Mouse (Mus musculus): ENCODE results near the gene Tnnc1. TPM values are rescaled to one million over a fixed set of nuclear protein-coding genes. Genes with fewer than 3 reads are reported as not detected.
A peak's percentile ranks its signal among the peaks of the same experiment; 100 is the strongest.

Tnnc1 gene
- polyA plus RNA-seq, 1 experiment from 2014 or later = 19.5 TPM

GRCm38 (mm10) chr14:31205244-31205561 lies 2.9 kb upstream of the Tnnc1 start:
- Histone ChIP-seq H3K4me2 (peak overlapping the region; percentile 89), H3K4me3 (replicated peaks) (peak overlapping the region; percentile 83), H3K4me1 (peaks cover 26% of the 10 kb centered on the region), H3K27ac (peak overlapping the region; percentile 92), H3K9me3 (replicated peaks) (no peaks in the 10 kb centered on the region), H3K9ac (peak overlapping the region; percentile 94), H3K27me3 (no peaks in the 10 kb centered on the region), H3K36me3 (peaks cover 43% of the 10 kb centered on the region)
- ATAC-seq (replicated peaks; ENCODE audit: low FRiP score) = no peak
- 13% methylated on average over 8 of the region's 8 CpGs for WGBS

GRCm38 (mm10) chr14:31205562-31206467 lies 2.3 kb upstream of the Tnnc1 start:
- under 1% methylated on average over 39 of the region's 39 CpGs for WGBS
- peak; percentile 67 for ATAC-seq (replicated peaks; ENCODE audit: low FRiP score)
- Histone ChIP-seq H3K4me2 (peak overlapping the region; percentile 89), H3K9me3 (replicated peaks) (no peaks in the 10 kb centered on the region), H3K27ac (peak overlapping the region; percentile 92), H3K4me1 (peaks cover 26% of the 10 kb centered on the region), H3K36me3 (peaks cover 37% of the 10 kb centered on the region), H3K27me3 (no peaks in the 10 kb centered on the region), H3K4me3 (replicated peaks) (peak overlapping the region; percentile 83), H3K9ac (peak overlapping the region; percentile 94)

GRCm38 (mm10) chr14:31206472-31206981 lies 1.6 kb upstream of the Tnnc1 start:
- no peaks in the 10 kb centered on the region for H3K27me3 ChIP-seq
- peak overlapping the region; percentile 89 for H3K4me2 ChIP-seq
- H3K9me3 ChIP-seq (replicated peaks) = no peaks in the 10 kb centered on the region
- H3K9ac ChIP-seq = peak overlapping the region; percentile 94
- peaks cover 30% of the 10 kb centered on the region for H3K36me3 ChIP-seq
- H3K27ac ChIP-seq = peak overlapping the region; percentile 92
- ATAC-seq (replicated peaks; ENCODE audit: low FRiP score) = peak; percentile 84
- peaks cover 26% of the 10 kb centered on the region for H3K4me1 ChIP-seq
- H3K4me3 ChIP-seq (replicated peaks) = peak overlapping the region; percentile 83
- under 1% methylated on average over 42 of the region's 48 CpGs for WGBS

GRCm38 (mm10) chr14:31207070-31207830 lies 862 bp upstream of the Tnnc1 start:
- Histone ChIP-seq H3K9me3 (replicated peaks) (no peaks in the 10 kb centered on the region), H3K27me3 (no peaks in the 10 kb centered on the region), H3K9ac (peak overlapping the region; percentile 94), H3K4me1 (peaks cover 26% of the 10 kb centered on the region), H3K36me3 (peaks cover 23% of the 10 kb centered on the region), H3K4me3 (replicated peaks) (peak overlapping the region; percentile 83), H3K4me2 (peak overlapping the region; percentile 89), H3K27ac (peak overlapping the region; percentile 54; the same call in 1 of the 2 replicates)
- WGBS = 84% methylated on average over 13 of the region's 13 CpGs
- ATAC-seq (replicated peaks; ENCODE audit: low FRiP score) = peak; percentile 13

GRCm38 (mm10) chr14:31209133-31209557 lies 1.0 kb downstream of the Tnnc1 start:
- no peak overlapping the region for H3K4me3 ChIP-seq (replicated peaks)
- no peak for ATAC-seq (replicated peaks; ENCODE audit: low FRiP score)
- peaks cover 4% of the 10 kb centered on the region for H3K36me3 ChIP-seq
- peaks cover 21% of the 10 kb centered on the region for H3K4me1 ChIP-seq
- no peak overlapping the region for H3K9ac ChIP-seq
- no peak overlapping the region for H3K4me2 ChIP-seq
- H3K9me3 ChIP-seq (replicated peaks) = no peaks in the 10 kb centered on the region
- no peak overlapping the region for H3K27ac ChIP-seq
- WGBS = 71% methylated on average over 4 of the region's 4 CpGs
- H3K27me3 ChIP-seq = no peaks in the 10 kb centered on the region

GRCm38 (mm10) chr14:31211854-31212253 lies 3.7 kb downstream of the Tnnc1 start:
- H3K36me3 ChIP-seq = no peaks in the 10 kb centered on the region
- H3K27ac ChIP-seq = no peak overlapping the region
- no peak overlapping the region for H3K4me3 ChIP-seq (replicated peaks)
- 91% methylated on average over 6 of the region's 6 CpGs for WGBS
- no peaks in the 10 kb centered on the region for H3K27me3 ChIP-seq
- no peaks in the 10 kb centered on the region for H3K9me3 ChIP-seq (replicated peaks)
- H3K4me2 ChIP-seq = no peak overlapping the region
- peaks cover 12% of the 10 kb centered on the region for H3K4me1 ChIP-seq
- no peak overlapping the region for H3K9ac ChIP-seq
- no peak for ATAC-seq (replicated peaks; ENCODE audit: low FRiP score)

GRCm38 (mm10) chr14:31212499-31212898 lies 4.4 kb downstream of the Tnnc1 start:
- 78% methylated on average over 3 of the region's 3 CpGs for WGBS
- Histone ChIP-seq H3K27ac (no peak overlapping the region), H3K36me3 (no peaks in the 10 kb centered on the region), H3K9me3 (replicated peaks) (no peaks in the 10 kb centered on the region), H3K9ac (no peak overlapping the region), H3K4me1 (peaks cover 9% of the 10 kb centered on the region), H3K4me2 (no peak overlapping the region), H3K4me3 (replicated peaks) (no peak overlapping the region), H3K27me3 (no peaks in the 10 kb centered on the region)
- ATAC-seq (replicated peaks; ENCODE audit: low FRiP score) = no peak

- Histone ChIP-seq H3K27ac (no peak overlapping the region), H3K27me3 (no peaks in the 10 kb centered on the region), H3K9ac (no peak overlapping the region), H3K4me2 (no peak overlapping the region), H3K4me3 (replicated peaks) (no peak overlapping the region), H3K4me1 (peaks cover 14% of the 10 kb centered on the region), H3K36me3 (no peaks in the 10 kb centered on the region), H3K9me3 (replicated peaks) (no peaks in the 10 kb centered on the region)
- no peak for ATAC-seq (replicated peaks; ENCODE audit: low FRiP score)
- 68% methylated on average over 8 of the region's 8 CpGs for WGBS
Observed at GRCm38 (mm10) chr14:31213868-31214267, 5.8 kb downstream of the Tnnc1 start.

GRCm38 (mm10) chr14:31214684-31215083 lies 6.6 kb downstream of the Tnnc1 start:
- Histone ChIP-seq H3K9ac (no peak overlapping the region), H3K4me2 (no peak overlapping the region), H3K4me1 (peaks cover 14% of the 10 kb centered on the region), H3K4me3 (replicated peaks) (no peak overlapping the region), H3K27ac (no peak overlapping the region), H3K27me3 (no peaks in the 10 kb centered on the region), H3K36me3 (no peaks in the 10 kb centered on the region), H3K9me3 (replicated peaks) (no peaks in the 10 kb centered on the region)
- 79% methylated on average over 3 of the region's 3 CpGs for WGBS
- ATAC-seq (replicated peaks; ENCODE audit: low FRiP score) = no peak

GRCm38 (mm10) chr14:31215157-31216002 lies 7.3 kb downstream of the Tnnc1 start:
- H3K27ac ChIP-seq = peak overlapping the region; percentile 48; the same call in 1 of the 2 replicates
- H3K9me3 ChIP-seq (replicated peaks) = no peaks in the 10 kb centered on the region
- ATAC-seq (replicated peaks; ENCODE audit: low FRiP score) = peak; percentile 41; the same call in 1 of the 2 replicates
- H3K4me1 ChIP-seq = peaks cover 14% of the 10 kb centered on the region
- H3K4me2 ChIP-seq = 0 out of 2 replicates have a peak overlapping the region, but pooled peaks have one; percentile 4
- no peak overlapping the region for H3K4me3 ChIP-seq (replicated peaks)
- no peaks in the 10 kb centered on the region for H3K27me3 ChIP-seq
- no peak overlapping the region for H3K9ac ChIP-seq
- H3K36me3 ChIP-seq = no peaks in the 10 kb centered on the region
- WGBS = 30% methylated on average over 15 of the region's 15 CpGs

- Histone ChIP-seq H3K4me3 (replicated peaks) (peak within 1 kb of the TSS; percentile 21), H3K9ac (0 out of 2 replicates have a peak within 1 kb of the TSS, but pooled peaks have one; percentile 9), H3K4me1 (peaks cover 14% of the 10 kb centered on the region), H3K4me2 (peak within 1 kb of the TSS; percentile 47), H3K9me3 (replicated peaks) (no peaks in the 10 kb centered on the region), H3K27me3 (no peaks in the 10 kb centered on the region), H3K27ac (peak within 1 kb of the TSS; percentile 48; the same call in 1 of the 2 replicates), H3K36me3 (no peaks in the 10 kb centered on the region)
- WGBS = 73% methylated on average over 2 of the region's 2 CpGs
- no peak for ATAC-seq (replicated peaks; ENCODE audit: low FRiP score)
Observed at GRCm38 (mm10) chr14:31216846-31217245, 8.7 kb downstream of the Tnnc1 start, which contains the start of gene Nisch. Gene Nisch, minus strand, starts transcription at chr14:31216946.

Measured in kidney, embryonic 15.5 days (tissue).